8 mouse cellular contexts compared by ENCODE assay signal in the genomic region with DNA sequence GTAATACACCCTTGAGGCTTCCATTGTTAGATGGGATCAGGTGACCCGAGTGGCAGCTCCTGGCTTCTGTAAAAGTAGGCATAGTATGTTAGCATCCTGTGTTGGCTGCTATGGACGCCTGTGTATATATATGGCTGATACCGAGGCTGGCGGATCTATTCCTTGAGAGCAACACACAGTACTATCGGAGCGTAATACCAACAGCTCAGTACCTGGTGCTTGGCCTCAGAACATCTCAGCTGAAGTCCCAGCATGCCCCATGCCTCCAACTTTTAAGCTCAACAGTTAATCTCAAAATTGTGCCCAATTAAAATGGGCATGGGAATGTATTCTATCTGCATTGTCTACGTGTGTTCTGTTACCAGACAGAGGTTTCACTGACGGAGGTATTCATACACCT.
DNase-seq lines count a peak whose midpoint lies in the region; ATAC-seq and TF ChIP-seq lines count a peak whose summit lies in the region.

No protein-coding gene starts in this region.

- intact Hi-C loops in heart, postnatal 36 days (cut with DNase I): loop anchor here (5.0 kb wide), 2 partner anchors 155 to 310 kb away; no protein-coding TSS in a partner anchor

- no peaks in the 10 kb centered on the region for H3K9me3 ChIP-seq in heart, embryonic 10.5 days
- no peaks in the 10 kb centered on the region for H3K9me3 ChIP-seq in heart, embryonic 15.5 days (replicated peaks)
- H3K9me3 ChIP-seq in midbrain, embryonic 11.5 days (ENCODE audit: control insufficient read depth, low read length): no peaks in the 10 kb centered on the region

- H3K4me3 ChIP-seq in heart, embryonic 10.5 days: peak overlapping the region; percentile 72
- peak overlapping the region; percentile 71 for H3K4me3 ChIP-seq in heart, embryonic 15.5 days
- H3K4me3 ChIP-seq in midbrain, embryonic 11.5 days (ENCODE audit: low read depth, low read length): peak overlapping the region; percentile 61
- H3K4me3 ChIP-seq in thymus, adult 2 months (ENCODE audit: control insufficient read depth, insufficient read depth, low read length): no peak overlapping the region

- peak overlapping the region; percentile 76; the same call in 1 of the 2 replicates for H3K9ac ChIP-seq in heart, embryonic 15.5 days
- peak overlapping the region; percentile 85 for H3K9ac ChIP-seq in midbrain, embryonic 11.5 days (ENCODE audit: low read length)

- no peaks in the 10 kb centered on the region for H3K27me3 ChIP-seq in heart, embryonic 10.5 days (ENCODE audit: insufficient read depth, poor library complexity, severe bottlenecking)
- H3K27me3 ChIP-seq in heart, embryonic 15.5 days: no peaks in the 10 kb centered on the region
- H3K27me3 ChIP-seq in midbrain, embryonic 11.5 days (ENCODE audit: control insufficient read depth, insufficient read depth, low read length): no peaks in the 10 kb centered on the region
- peaks cover 3% of the 10 kb centered on the region; the same call in 1 of the 2 replicates for H3K27me3 ChIP-seq in thymus, adult 2 months (ENCODE audit: control insufficient read depth, insufficient read depth, low read length)

- H3K4me1 ChIP-seq in heart, embryonic 10.5 days: peaks cover 11% of the 10 kb centered on the region; the same call in 1 of the 2 replicates
- H3K4me1 ChIP-seq in heart, embryonic 15.5 days (replicated peaks): peaks cover 22% of the 10 kb centered on the region
- H3K4me1 ChIP-seq in midbrain, embryonic 11.5 days (ENCODE audit: control insufficient read depth, insufficient read depth, low read length): peaks cover 33% of the 10 kb centered on the region
- no peaks in the 10 kb centered on the region for H3K4me1 ChIP-seq in thymus, adult 2 months (replicated peaks; ENCODE audit: control insufficient read depth, insufficient read depth, low read length)

- TF ChIP-seq POLR2A in thymus, adult 2 months (IDR thresholded peaks at IDR 0.05; ENCODE audit: control insufficient read depth, extremely low read depth, insufficient read depth, low read length, poor library complexity): no peak

- no peak for DNase-seq in heart, embryonic 10.5 days (ENCODE audit: low spot score)
- DNase-seq in heart, postnatal 36 days: no peak
- DNase-seq in adipocyte (ENCODE audit: low spot score): peak; percentile 40
- peak; percentile 94 for DNase-seq in midbrain, embryonic 11.5 days (ENCODE audit: low spot score, missing footprints)
- no peak for DNase-seq in thymus, adult 2 months

- peaks cover 6% of the 10 kb centered on the region for H3K36me3 ChIP-seq in heart, embryonic 10.5 days
- 0 out of 2 replicates have a peak, but pooled peaks cover 3% of the 10 kb centered on the region for H3K36me3 ChIP-seq in heart, embryonic 15.5 days
- H3K36me3 ChIP-seq in midbrain, embryonic 11.5 days (ENCODE audit: control insufficient read depth, insufficient read depth, low read length): peaks cover 4% of the 10 kb centered on the region; the same call in 1 of the 2 replicates
- no peaks in the 10 kb centered on the region for H3K36me3 ChIP-seq in thymus, adult 2 months (ENCODE audit: control insufficient read depth, insufficient read depth, low read length)

- WGBS in heart, embryonic 10.5 days: 45% methylated on average over 8 of the region's 8 CpGs
- 33% methylated on average over 8 of the region's 8 CpGs for WGBS in heart, embryonic 15.5 days
- 21% methylated on average over 8 of the region's 8 CpGs for WGBS in midbrain, embryonic 11.5 days
- WGBS in thymus, adult 2 months: 75% methylated on average over 8 of the region's 8 CpGs

- H3K4me2 ChIP-seq in heart, embryonic 15.5 days: peak overlapping the region; percentile 70
- H3K4me2 ChIP-seq in midbrain, embryonic 11.5 days: peak overlapping the region; percentile 53

- H3K27ac ChIP-seq in heart, embryonic 10.5 days: peak overlapping the region; percentile 90
- H3K27ac ChIP-seq in heart, embryonic 15.5 days: peak overlapping the region; percentile 91
- peak overlapping the region; percentile 90 for H3K27ac ChIP-seq in midbrain, embryonic 11.5 days (ENCODE audit: low read depth, low read length)
- H3K27ac ChIP-seq in thymus, adult 2 months (ENCODE audit: control insufficient read depth, insufficient read depth, low read length): no peak overlapping the region

- no peak for ATAC-seq in heart, embryonic 15.5 days (replicated peaks; ENCODE audit: insufficient number of reproducible peaks, insufficient read depth, low FRiP score, low read depth)
- no peak for ATAC-seq in midbrain, embryonic 11.5 days (ENCODE audit: low FRiP score)
- ATAC-seq in activated CD4-positive, CD25-positive, alpha-beta regulatory T cell, adult 4 months: no peak
- no peak for ATAC-seq in cerebellum, adult (ENCODE audit: insufficient number of reproducible peaks, low FRiP score, low TSS enrichment)

- TF ChIP-seq CTCF in thymus, adult 2 months (IDR thresholded peaks at IDR 0.05; ENCODE audit: borderline replicate concordance, control insufficient read depth, extremely low read depth, insufficient read depth, low read length, poor library complexity): no peak

Comparison
In these comparisons a context has a peak if more than half of its experiments do, and no peak if none do; other contexts are left out.
1. DNase-seq: peak in adipocyte (single experiment) and midbrain, embryonic 11.5 days (single experiment); none in heart, embryonic 10.5 days (single experiment), heart, postnatal 36 days (0 of 2) and thymus, adult 2 months (single experiment).